Mouse (Mus musculus): ENCODE measurements around the gene Lnx2. TPM values are rescaled to one million over a fixed set of nuclear protein-coding genes. Genes with fewer than 3 reads are reported as not detected.
A peak's percentile ranks its signal among the peaks of the same experiment; 100 is the strongest.

Lnx2 gene
- 8.4 and 8.6 TPM in 2 replicates for polyA plus RNA-seq (2011; ENCODE audit: insufficient read length, low read depth, missing spikeins)

DNA sequence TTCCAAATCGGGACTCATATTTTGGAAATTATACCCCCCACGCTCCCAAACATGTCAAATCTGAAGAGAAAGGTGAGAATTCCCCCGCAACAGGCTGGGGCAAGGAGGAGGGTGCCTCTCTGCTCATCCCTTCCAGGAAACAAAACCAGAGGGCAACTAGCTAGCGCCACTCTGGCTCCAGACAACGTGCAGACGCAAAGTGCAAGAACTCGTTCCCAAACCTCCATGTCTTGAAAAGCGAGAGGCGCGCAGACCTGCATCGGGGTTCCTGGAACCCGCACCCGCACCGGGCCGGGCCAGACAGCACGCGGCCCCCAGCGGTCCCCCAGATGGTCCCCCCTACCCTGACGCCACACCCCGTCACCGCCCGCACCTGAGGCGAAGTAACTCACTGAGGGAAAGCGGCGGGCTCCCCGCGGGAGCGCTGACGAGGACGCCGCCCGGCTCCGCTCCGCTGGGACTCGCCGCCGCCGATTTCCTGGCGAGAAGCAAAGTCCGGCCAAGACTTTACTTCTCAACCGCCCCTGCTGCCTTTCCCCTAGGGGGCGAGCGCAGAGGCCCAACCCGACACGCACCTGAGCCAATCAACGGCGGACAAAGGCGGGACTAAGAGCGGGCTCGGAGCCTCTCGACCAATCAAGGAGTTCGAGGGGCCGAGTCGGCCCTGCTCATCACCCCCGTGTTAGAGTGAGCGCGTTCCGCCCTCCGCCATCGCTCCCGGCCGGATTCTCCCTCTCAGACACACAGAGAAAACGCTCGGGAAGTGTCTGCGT is at the start of gene Lnx2:
TSS of gene Lnx2 (minus strand) at position 561 of the 773 bp plus-strand sequence.
- TF ChIP-seq CTCF (IDR thresholded peaks at IDR 0.05; ENCODE audit: borderline replicate concordance, insufficient read depth, low read length) = no peak
- TF ChIP-seq POLR2A (IDR thresholded peaks at IDR 0.05; ENCODE audit: low read depth, low read length) = peak; percentile 45
- Histone ChIP-seq H3K4me3 (ENCODE audit: insufficient read depth, low read length) (peak within 1 kb of the TSS; percentile 100), H3K27ac (ENCODE audit: insufficient read depth, low read length) (peak within 1 kb of the TSS; percentile 36), H3K4me1 (ENCODE audit: control insufficient read depth, insufficient read depth, low read length) (peaks cover 6% of the 10 kb centered on the region; the same call in 1 of the 2 replicates)

DNA sequence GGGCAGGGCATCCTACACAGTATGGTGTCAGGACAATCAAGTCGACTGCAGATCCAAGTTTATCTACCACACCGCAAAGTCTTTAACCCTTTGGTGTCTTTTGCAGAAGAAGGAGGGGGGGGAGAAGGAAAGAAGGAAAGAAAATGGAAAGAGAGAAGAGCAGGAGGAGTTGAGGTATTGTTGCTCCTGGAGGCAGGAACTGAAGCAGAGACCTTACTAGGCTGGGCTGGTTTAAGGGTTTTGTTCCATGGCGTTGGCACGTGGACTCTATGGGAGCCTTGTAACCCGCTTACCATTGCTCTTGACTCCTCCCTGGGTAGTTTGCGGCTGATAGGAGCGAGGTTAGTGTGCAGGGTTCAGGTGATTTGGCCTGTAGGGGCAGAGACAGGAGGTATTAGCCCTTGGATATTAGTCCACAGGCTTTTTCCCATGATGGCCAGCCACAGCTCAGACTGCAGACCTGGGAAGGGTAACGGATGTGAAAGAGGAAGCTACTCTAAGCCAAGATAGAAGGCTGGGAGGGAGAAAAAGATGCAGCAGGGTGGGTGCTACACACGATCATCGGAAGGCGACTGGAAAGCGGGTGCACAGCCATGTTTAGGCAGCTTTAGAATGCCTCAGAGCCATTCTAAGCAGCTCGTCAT is 49.3 kb upstream of the Lnx2 start:
- TF ChIP-seq CTCF (IDR thresholded peaks at IDR 0.05; ENCODE audit: borderline replicate concordance, insufficient read depth, low read length) = no peak
- TF ChIP-seq POLR2A (IDR thresholded peaks at IDR 0.05; ENCODE audit: low read depth, low read length) = no peak
- no peak overlapping the region for H3K27ac ChIP-seq (ENCODE audit: insufficient read depth, low read length)
- H3K4me1 ChIP-seq (ENCODE audit: control insufficient read depth, insufficient read depth, low read length) = no peaks in the 10 kb centered on the region
- H3K4me3 ChIP-seq (ENCODE audit: insufficient read depth, low read length) = no peak overlapping the region

DNA sequence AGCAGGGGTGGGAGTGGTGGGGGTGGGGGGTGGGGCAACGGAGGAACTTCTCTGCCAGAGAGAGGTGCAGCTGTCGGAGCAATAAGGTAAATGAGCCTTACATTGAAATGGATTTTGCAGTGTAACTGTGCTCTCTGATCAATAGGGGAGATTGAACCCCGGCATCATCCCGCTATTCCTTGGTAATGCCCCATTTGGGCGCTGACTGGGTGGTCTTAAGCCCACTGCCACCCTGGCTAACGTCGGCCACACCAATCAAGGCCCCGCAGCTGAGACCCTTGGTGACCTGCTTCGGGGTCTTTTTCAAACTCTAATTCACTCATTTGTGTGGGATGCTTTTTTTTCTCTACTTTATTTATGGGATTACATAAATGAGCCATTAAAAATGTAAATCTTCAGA is 48.4 kb upstream of the Lnx2 start:
- no peaks in the 10 kb centered on the region for H3K4me1 ChIP-seq (ENCODE audit: control insufficient read depth, insufficient read depth, low read length)
- no peak for TF ChIP-seq CTCF (IDR thresholded peaks at IDR 0.05; ENCODE audit: borderline replicate concordance, insufficient read depth, low read length)
- no peak for TF ChIP-seq POLR2A (IDR thresholded peaks at IDR 0.05; ENCODE audit: low read depth, low read length)
- H3K27ac ChIP-seq (ENCODE audit: insufficient read depth, low read length) = no peak overlapping the region
- no peak overlapping the region for H3K4me3 ChIP-seq (ENCODE audit: insufficient read depth, low read length)

DNA sequence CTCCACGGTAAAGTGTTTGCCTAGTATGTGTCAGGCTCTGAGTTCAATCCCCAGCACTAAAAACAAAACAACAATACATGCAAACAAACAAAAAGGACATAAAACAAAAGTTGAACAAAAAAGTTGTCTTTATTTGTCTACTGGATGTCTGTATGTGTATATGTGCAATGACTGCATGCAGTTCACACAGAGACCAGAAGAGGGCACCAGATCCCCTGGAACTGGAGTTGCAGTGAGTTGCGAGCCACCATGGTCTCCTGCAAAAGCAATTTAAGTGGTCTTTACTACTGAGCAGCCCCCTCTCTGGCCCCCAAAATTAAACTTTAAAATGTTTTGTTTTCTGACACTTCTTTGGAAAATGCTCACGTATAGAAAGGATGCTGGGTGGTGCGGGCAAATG is 44.8 kb upstream of the Lnx2 start:
- no peak overlapping the region for H3K27ac ChIP-seq (ENCODE audit: insufficient read depth, low read length)
- H3K4me3 ChIP-seq (ENCODE audit: insufficient read depth, low read length) = no peak overlapping the region
- H3K4me1 ChIP-seq (ENCODE audit: control insufficient read depth, insufficient read depth, low read length) = no peaks in the 10 kb centered on the region
- no peak for TF ChIP-seq CTCF (IDR thresholded peaks at IDR 0.05; ENCODE audit: borderline replicate concordance, insufficient read depth, low read length)
- no peak for TF ChIP-seq POLR2A (IDR thresholded peaks at IDR 0.05; ENCODE audit: low read depth, low read length)

DNA sequence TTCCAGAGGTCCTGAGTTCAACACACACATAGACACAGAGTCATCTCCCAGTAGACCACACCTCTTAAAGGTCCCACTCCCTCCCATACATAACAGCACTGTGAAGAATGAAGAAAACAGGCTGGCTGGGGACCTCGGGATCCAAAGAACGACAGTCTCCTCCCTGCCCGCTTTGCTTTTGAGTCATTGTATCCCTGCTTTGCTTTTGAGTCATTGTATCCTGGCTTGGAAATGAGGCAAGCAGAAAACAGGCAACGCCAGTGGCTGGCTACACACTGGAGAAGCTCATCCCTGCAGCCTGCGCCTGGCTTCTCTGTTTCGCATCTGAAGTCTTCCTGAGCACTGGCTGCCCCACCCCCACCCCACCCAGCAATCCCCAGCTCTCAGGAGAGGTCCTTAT is 40.6 kb upstream of the Lnx2 start:
- Histone ChIP-seq H3K4me1 (ENCODE audit: control insufficient read depth, insufficient read depth, low read length) (no peaks in the 10 kb centered on the region), H3K4me3 (ENCODE audit: insufficient read depth, low read length) (no peak overlapping the region), H3K27ac (ENCODE audit: insufficient read depth, low read length) (no peak overlapping the region; the same call in 1 of the 2 replicates)
- no peak for TF ChIP-seq POLR2A (IDR thresholded peaks at IDR 0.05; ENCODE audit: low read depth, low read length)
- no peak for TF ChIP-seq CTCF (IDR thresholded peaks at IDR 0.05; ENCODE audit: borderline replicate concordance, insufficient read depth, low read length)

DNA sequence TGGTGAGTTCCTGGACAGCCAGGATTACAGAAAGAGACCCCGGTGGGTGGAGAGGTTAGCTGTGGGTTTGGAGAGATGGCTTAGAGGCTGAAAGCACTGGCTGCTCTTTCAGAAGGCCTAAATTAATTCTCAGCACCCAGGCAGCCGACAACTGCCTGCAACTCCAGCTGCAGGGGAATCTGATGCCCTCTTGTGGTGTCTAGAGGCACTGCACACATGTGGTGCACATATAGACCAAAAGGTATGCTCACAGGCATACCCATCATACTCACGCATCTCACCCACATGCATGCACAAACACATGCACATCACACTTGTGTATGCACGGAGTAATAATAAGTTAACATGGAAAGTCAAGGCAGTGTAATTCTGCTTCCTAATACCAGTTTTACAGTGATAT is 39.2 kb upstream of the Lnx2 start:
- TF ChIP-seq CTCF (IDR thresholded peaks at IDR 0.05; ENCODE audit: borderline replicate concordance, insufficient read depth, low read length) (no peak), POLR2A (IDR thresholded peaks at IDR 0.05; ENCODE audit: low read depth, low read length) (no peak)
- no peak overlapping the region for H3K4me3 ChIP-seq (ENCODE audit: insufficient read depth, low read length)
- H3K27ac ChIP-seq (ENCODE audit: insufficient read depth, low read length) = no peak overlapping the region
- H3K4me1 ChIP-seq (ENCODE audit: control insufficient read depth, insufficient read depth, low read length) = no peaks in the 10 kb centered on the region

DNA sequence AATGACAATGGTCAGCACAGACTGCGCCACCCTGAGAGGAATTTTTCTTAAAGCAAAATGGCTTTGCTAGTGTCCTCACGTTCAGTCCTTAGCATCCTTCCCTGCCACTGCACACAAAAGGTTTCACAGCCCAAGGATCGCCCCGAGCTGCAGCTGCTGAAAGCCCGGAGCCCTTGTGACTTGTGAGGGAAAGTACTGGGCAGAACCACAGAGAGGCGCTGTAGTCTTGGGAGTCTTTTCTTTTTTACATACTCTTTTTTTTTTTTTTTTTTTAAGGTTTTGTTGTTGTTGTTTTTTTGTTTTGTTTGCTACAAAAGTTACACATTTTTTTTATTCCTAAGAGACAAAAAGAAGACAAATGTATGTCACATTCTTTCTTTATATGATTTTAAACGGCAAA is 38.4 kb upstream of the Lnx2 start:
- H3K27ac ChIP-seq (ENCODE audit: insufficient read depth, low read length) = no peak overlapping the region
- no peaks in the 10 kb centered on the region for H3K4me1 ChIP-seq (ENCODE audit: control insufficient read depth, insufficient read depth, low read length)
- H3K4me3 ChIP-seq (ENCODE audit: insufficient read depth, low read length) = no peak overlapping the region
- TF ChIP-seq POLR2A (IDR thresholded peaks at IDR 0.05; ENCODE audit: low read depth, low read length) = no peak
- TF ChIP-seq CTCF (IDR thresholded peaks at IDR 0.05; ENCODE audit: borderline replicate concordance, insufficient read depth, low read length) = no peak

DNA sequence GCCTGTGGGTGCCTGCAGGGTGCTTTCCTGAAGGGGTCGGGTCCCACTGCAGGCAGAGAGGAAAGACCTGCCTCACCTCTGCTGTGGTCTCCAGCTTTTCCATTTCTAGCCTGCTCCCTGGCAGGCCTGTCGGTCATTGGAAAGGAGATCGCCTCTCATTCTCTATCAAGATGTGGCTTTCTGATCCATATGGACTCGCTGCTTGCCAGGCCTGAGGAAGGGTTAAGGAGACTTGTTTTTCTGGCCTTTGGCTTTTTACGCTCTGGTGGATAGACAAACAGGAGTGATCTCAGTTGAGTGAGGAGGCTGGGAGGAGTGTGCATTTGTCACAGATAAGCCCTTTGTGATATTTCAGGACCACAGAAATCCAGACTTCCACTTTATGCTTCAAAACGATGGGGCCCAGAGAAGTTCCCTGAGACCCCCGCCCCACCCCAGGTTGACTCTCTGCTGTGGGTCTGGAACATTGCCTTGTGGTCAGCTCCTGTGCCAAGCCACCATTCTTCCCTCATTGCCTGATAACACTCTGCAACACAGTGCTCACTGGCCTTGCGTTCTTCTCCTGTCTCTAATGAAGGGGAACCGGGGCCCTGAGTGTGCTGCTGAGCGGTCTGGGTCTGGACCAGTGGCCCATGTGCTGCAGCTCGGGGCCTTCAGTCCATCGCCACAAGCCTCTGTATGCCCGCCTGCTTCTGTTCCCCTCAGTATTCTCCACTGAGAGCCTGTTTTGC is 32.6 kb upstream of the Lnx2 start:
- H3K4me3 ChIP-seq (ENCODE audit: insufficient read depth, low read length) = no peak overlapping the region
- no peaks in the 10 kb centered on the region for H3K4me1 ChIP-seq (ENCODE audit: control insufficient read depth, insufficient read depth, low read length)
- no peak for TF ChIP-seq CTCF (IDR thresholded peaks at IDR 0.05; ENCODE audit: borderline replicate concordance, insufficient read depth, low read length)
- no peak for TF ChIP-seq POLR2A (IDR thresholded peaks at IDR 0.05; ENCODE audit: low read depth, low read length)
- no peak overlapping the region for H3K27ac ChIP-seq (ENCODE audit: insufficient read depth, low read length)

DNA sequence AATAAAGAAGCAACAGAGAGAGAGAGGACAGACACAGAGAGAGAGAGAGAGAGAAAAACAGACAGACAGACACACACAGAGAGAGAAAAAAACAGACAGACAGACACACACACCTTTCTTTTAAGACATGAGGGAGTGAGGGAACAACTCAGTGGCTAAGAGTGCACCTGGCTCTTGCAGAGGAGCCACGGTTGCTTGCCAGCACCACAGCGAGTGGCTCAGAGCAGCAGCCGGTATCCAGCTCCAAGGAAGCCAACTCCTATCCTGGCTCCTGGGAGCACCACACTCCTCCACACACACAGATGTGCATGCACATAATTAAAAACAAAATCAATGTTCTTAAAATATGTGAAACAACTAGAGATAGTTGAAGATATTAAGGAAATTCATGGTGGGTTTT is 30.9 kb upstream of the Lnx2 start:
- TF ChIP-seq CTCF (IDR thresholded peaks at IDR 0.05; ENCODE audit: borderline replicate concordance, insufficient read depth, low read length) = no peak
- TF ChIP-seq POLR2A (IDR thresholded peaks at IDR 0.05; ENCODE audit: low read depth, low read length) = no peak
- no peak overlapping the region for H3K4me3 ChIP-seq (ENCODE audit: insufficient read depth, low read length)
- no peaks in the 10 kb centered on the region for H3K4me1 ChIP-seq (ENCODE audit: control insufficient read depth, insufficient read depth, low read length)
- H3K27ac ChIP-seq (ENCODE audit: insufficient read depth, low read length) = no peak overlapping the region
